Mouse (Mus musculus): Measurements from ENCODE around the gene Hc. TPM values are rescaled to one million over a fixed set of nuclear protein-coding genes. Genes with fewer than 3 reads are reported as not detected.

Gene Hc
- polyA plus RNA-seq, 1 experiment from 2014 or later: 0.10 TPM

GRCm38 (mm10) chr2:35079166-35079565 lies 17.9 kb upstream of the Hc start:
- Histone ChIP-seq H3K27ac (no peak overlapping the region), H3K4me1 (no peaks in the 10 kb centered on the region), H3K9ac (no peak overlapping the region), H3K9me3 (no peaks in the 10 kb centered on the region), H3K4me3 (no peak overlapping the region), H3K36me3 (no peaks in the 10 kb centered on the region), H3K4me2 (replicated peaks) (no peak overlapping the region), H3K27me3 (no peaks in the 10 kb centered on the region)
- ATAC-seq (ENCODE audit: insufficient number of reproducible peaks, insufficient read depth, low FRiP score, low TSS enrichment): no peak
- 57% methylated on average over 6 of the region's 6 CpGs for WGBS

GRCm38 (mm10) chr2:35074328-35074727 lies 13.1 kb upstream of the Hc start:
- no peaks in the 10 kb centered on the region for H3K4me1 ChIP-seq
- no peaks in the 10 kb centered on the region for H3K27me3 ChIP-seq
- H3K9ac ChIP-seq: no peak overlapping the region
- no peak overlapping the region for H3K4me3 ChIP-seq
- 90% methylated on average over 3 of the region's 3 CpGs for WGBS
- no peak overlapping the region for H3K27ac ChIP-seq
- no peak for ATAC-seq (ENCODE audit: insufficient number of reproducible peaks, insufficient read depth, low FRiP score, low TSS enrichment)
- H3K36me3 ChIP-seq: no peaks in the 10 kb centered on the region
- H3K4me2 ChIP-seq (replicated peaks): no peak overlapping the region
- no peaks in the 10 kb centered on the region for H3K9me3 ChIP-seq

GRCm38 (mm10) chr2:35072547-35072946 lies 11.3 kb upstream of the Hc start:
- Histone ChIP-seq H3K4me1 (no peaks in the 10 kb centered on the region), H3K4me2 (replicated peaks) (no peak overlapping the region), H3K36me3 (no peaks in the 10 kb centered on the region), H3K27ac (no peak overlapping the region), H3K9ac (no peak overlapping the region), H3K9me3 (no peaks in the 10 kb centered on the region), H3K27me3 (no peaks in the 10 kb centered on the region), H3K4me3 (no peak overlapping the region)
- ATAC-seq (ENCODE audit: insufficient number of reproducible peaks, insufficient read depth, low FRiP score, low TSS enrichment): no peak
- WGBS: 71% methylated on average over 2 of the region's 2 CpGs

- Histone ChIP-seq H3K4me2 (replicated peaks) (no peak overlapping the region), H3K36me3 (no peaks in the 10 kb centered on the region), H3K9me3 (no peaks in the 10 kb centered on the region), H3K4me1 (no peaks in the 10 kb centered on the region), H3K27me3 (no peaks in the 10 kb centered on the region), H3K4me3 (no peak overlapping the region), H3K27ac (no peak overlapping the region), H3K9ac (no peak overlapping the region)
- WGBS: 66% methylated on average over 4 of the region's 4 CpGs
- no peak for ATAC-seq (ENCODE audit: insufficient number of reproducible peaks, insufficient read depth, low FRiP score, low TSS enrichment)
These were observed 9.0 kb upstream of the Hc start for GRCm38 (mm10) chr2:35070275-35070674.

- Histone ChIP-seq H3K9ac (no peak overlapping the region), H3K4me1 (no peaks in the 10 kb centered on the region), H3K27me3 (no peaks in the 10 kb centered on the region), H3K36me3 (no peaks in the 10 kb centered on the region), H3K4me3 (no peak overlapping the region), H3K9me3 (no peaks in the 10 kb centered on the region), H3K27ac (no peak overlapping the region), H3K4me2 (replicated peaks) (no peak overlapping the region)
- WGBS: 97% methylated on average over 1 of the region's 1 CpGs
- ATAC-seq (ENCODE audit: insufficient number of reproducible peaks, insufficient read depth, low FRiP score, low TSS enrichment): no peak
These were observed 7.9 kb upstream of the Hc start for GRCm38 (mm10) chr2:35069124-35069523.

GRCm38 (mm10) chr2:35067117-35067516 lies 5.9 kb upstream of the Hc start:
- Histone ChIP-seq H3K27ac (no peak overlapping the region), H3K9ac (no peak overlapping the region), H3K4me1 (no peaks in the 10 kb centered on the region), H3K27me3 (no peaks in the 10 kb centered on the region), H3K4me2 (replicated peaks) (no peak overlapping the region), H3K4me3 (no peak overlapping the region), H3K9me3 (no peaks in the 10 kb centered on the region), H3K36me3 (no peaks in the 10 kb centered on the region)
- no peak for ATAC-seq (ENCODE audit: insufficient number of reproducible peaks, insufficient read depth, low FRiP score, low TSS enrichment)
- WGBS: 84% methylated on average over 11 of the region's 11 CpGs

GRCm38 (mm10) chr2:35066525-35067082 lies 5.4 kb upstream of the Hc start:
- Histone ChIP-seq H3K4me3 (no peak overlapping the region), H3K9ac (no peak overlapping the region), H3K27me3 (no peaks in the 10 kb centered on the region), H3K36me3 (no peaks in the 10 kb centered on the region), H3K9me3 (no peaks in the 10 kb centered on the region), H3K4me2 (replicated peaks) (no peak overlapping the region), H3K27ac (no peak overlapping the region), H3K4me1 (no peaks in the 10 kb centered on the region)
- ATAC-seq (ENCODE audit: insufficient number of reproducible peaks, insufficient read depth, low FRiP score, low TSS enrichment): no peak
- 88% methylated on average over 13 of the region's 13 CpGs for WGBS

- Histone ChIP-seq H3K9ac (no peak overlapping the region), H3K9me3 (no peaks in the 10 kb centered on the region), H3K4me2 (replicated peaks) (no peak overlapping the region), H3K4me3 (no peak overlapping the region), H3K27ac (no peak overlapping the region), H3K27me3 (no peaks in the 10 kb centered on the region), H3K4me1 (no peaks in the 10 kb centered on the region), H3K36me3 (no peaks in the 10 kb centered on the region)
- WGBS: 82% methylated on average over 6 of the region's 6 CpGs
- ATAC-seq (ENCODE audit: insufficient number of reproducible peaks, insufficient read depth, low FRiP score, low TSS enrichment): no peak
These were observed 2.2 kb upstream of the Hc start for GRCm38 (mm10) chr2:35063333-35064030.

GRCm38 (mm10) chr2:35060897-35061296 lies 341 bp downstream of the Hc start:
- H3K36me3 ChIP-seq: no peaks in the 10 kb centered on the region
- no peak for ATAC-seq (ENCODE audit: insufficient number of reproducible peaks, insufficient read depth, low FRiP score, low TSS enrichment)
- 80% methylated on average over 6 of the region's 6 CpGs for WGBS

GRCm38 (mm10) chr2:35060256-35060655 lies 982 bp downstream of the Hc start:
- Histone ChIP-seq H3K4me3 (no peak overlapping the region), H3K36me3 (no peaks in the 10 kb centered on the region), H3K9ac (no peak overlapping the region), H3K4me2 (replicated peaks) (no peak overlapping the region), H3K4me1 (no peaks in the 10 kb centered on the region), H3K9me3 (no peaks in the 10 kb centered on the region), H3K27ac (no peak overlapping the region), H3K27me3 (no peaks in the 10 kb centered on the region)
- 83% methylated on average over 5 of the region's 5 CpGs for WGBS
- ATAC-seq (ENCODE audit: insufficient number of reproducible peaks, insufficient read depth, low FRiP score, low TSS enrichment): no peak

More at GRCm38 (mm10) chr2:35060897-35061296, 341 bp downstream of the Hc start:
- Histone ChIP-seq H3K9ac (no peak overlapping the region), H3K4me3 (no peak overlapping the region), H3K9me3 (no peaks in the 10 kb centered on the region), H3K4me1 (no peaks in the 10 kb centered on the region), H3K4me2 (replicated peaks) (no peak overlapping the region), H3K27ac (no peak overlapping the region), H3K27me3 (no peaks in the 10 kb centered on the region)

- ATAC-seq (ENCODE audit: insufficient number of reproducible peaks, insufficient read depth, low FRiP score, low TSS enrichment): no peak
- Histone ChIP-seq H3K27ac (no peak overlapping the region), H3K9me3 (no peaks in the 10 kb centered on the region), H3K27me3 (no peaks in the 10 kb centered on the region), H3K4me3 (no peak overlapping the region), H3K9ac (no peak overlapping the region), H3K4me2 (replicated peaks) (no peak overlapping the region), H3K36me3 (no peaks in the 10 kb centered on the region), H3K4me1 (no peaks in the 10 kb centered on the region)
- 85% methylated on average over 2 of the region's 2 CpGs for WGBS
These were observed 2.9 kb downstream of the Hc start for GRCm38 (mm10) chr2:35058325-35058724.

- Histone ChIP-seq H3K4me1 (no peaks in the 10 kb centered on the region), H3K36me3 (no peaks in the 10 kb centered on the region), H3K27ac (no peak overlapping the region), H3K27me3 (no peaks in the 10 kb centered on the region), H3K4me3 (no peak overlapping the region), H3K9me3 (no peaks in the 10 kb centered on the region), H3K9ac (no peak overlapping the region), H3K4me2 (replicated peaks) (no peak overlapping the region)
- 89% methylated on average over 11 of the region's 11 CpGs for WGBS
- ATAC-seq (ENCODE audit: insufficient number of reproducible peaks, insufficient read depth, low FRiP score, low TSS enrichment): no peak
These were observed 4.0 kb downstream of the Hc start for GRCm38 (mm10) chr2:35057243-35057642.

Data from embryonic facial prominence, embryonic 12.5 days (tissue).